Comparison of ENCODE assay signal across 19 mouse cellular contexts in genomic region chr3:34558821-34559520, GRCm38 (mm10).
DNase-seq lines count a peak whose midpoint lies in the region; ATAC-seq lines count a peak whose summit lies in the region.
"Had no signal": no experiment of that assay in that cellular context is flagged by ENCODE, and none has a peak within 500 bp of the region (broad histone marks: within the 10 kb centered on the region; RNA-seq: fewer than 3 reads in every experiment).

No protein-coding gene starts in this region.

- WGBS in midbrain, embryonic 12.5 days = 14% methylated on average over 10 of the region's 10 CpGs
- 19% methylated on average over 10 of the region's 10 CpGs for WGBS in midbrain, embryonic 15.5 days
- 12% methylated on average over 10 of the region's 10 CpGs for WGBS in hindbrain, embryonic 14.5 days
- 17% methylated on average over 10 of the region's 10 CpGs for WGBS in neural tube, embryonic 15.5 days

- H3K4me2 ChIP-seq in midbrain, embryonic 12.5 days (replicated peaks) = peak overlapping the region; percentile 19; the same call in 1 of the 2 replicates
- H3K4me2 ChIP-seq in midbrain, embryonic 15.5 days = no peak overlapping the region
- H3K4me2 ChIP-seq in hindbrain, embryonic 14.5 days (replicated peaks) = no peak overlapping the region
- H3K4me2 ChIP-seq in neural tube, embryonic 15.5 days = no peak overlapping the region
- H3K4me2 ChIP-seq: limb, embryonic 12.5 days; liver, embryonic 15.5 days had no signal

- no peaks in the 10 kb centered on the region for H3K9me3 ChIP-seq in midbrain, embryonic 12.5 days
- H3K9me3 ChIP-seq in midbrain, embryonic 15.5 days = no peaks in the 10 kb centered on the region
- H3K9me3 ChIP-seq in hindbrain, embryonic 14.5 days (ENCODE audit: control insufficient read depth, low read length) = no peaks in the 10 kb centered on the region
- no peaks in the 10 kb centered on the region for H3K9me3 ChIP-seq in neural tube, embryonic 15.5 days (replicated peaks)
- H3K9me3 ChIP-seq: limb, embryonic 12.5 days; liver, embryonic 15.5 days had no signal

- H3K4me1 ChIP-seq in midbrain, embryonic 12.5 days = peaks cover 42% of the 10 kb centered on the region
- peaks cover 18% of the 10 kb centered on the region for H3K4me1 ChIP-seq in midbrain, embryonic 15.5 days
- peaks cover 4% of the 10 kb centered on the region; the same call in 1 of the 2 replicates for H3K4me1 ChIP-seq in hindbrain, embryonic 14.5 days (replicated peaks; ENCODE audit: control insufficient read depth, insufficient read depth, low read length)
- H3K4me1 ChIP-seq in neural tube, embryonic 15.5 days = peaks cover 11% of the 10 kb centered on the region; the same call in 1 of the 2 replicates
- H3K4me1 ChIP-seq: limb, embryonic 12.5 days; liver, embryonic 15.5 days had no signal

- ATAC-seq in midbrain, embryonic 12.5 days (ENCODE audit: low FRiP score, low read depth) = peak; percentile 50; the same call in 1 of the 2 replicates
- ATAC-seq in midbrain, embryonic 15.5 days (replicated peaks) = no peak; the same call in 1 of the 2 replicates
- ATAC-seq in hindbrain, embryonic 14.5 days (ENCODE audit: low FRiP score) = peak; percentile 38; the same call in 1 of the 2 replicates
- ATAC-seq in neural tube, embryonic 15.5 days (ENCODE audit: low FRiP score) = peak; percentile 58
- ATAC-seq: activated CD4-positive, CD25-positive, alpha-beta regulatory T cell, adult 4 months had no signal

- DNase-seq in embryo, embryonic 9.5 days (ENCODE audit: extremely low spot score) = peak; percentile 37
- DNase-seq in hindbrain, embryonic 14.5 days (ENCODE audit: low spot score) = no peak
- DNase-seq in thymus, postnatal 0 days (ENCODE audit: low spot score) = no peak
- no peak for DNase-seq in kidney, postnatal 14 days
- DNase-seq: cerebellum, adult 11 months; heart, postnatal 36 days; kidney, adult 11 months; kidney, postnatal 36 days; layer of hippocampus, postnatal 36 days; lung, postnatal 36 days; right cerebral cortex, adult 18-20 months had no signal

- no peak overlapping the region for H3K9ac ChIP-seq in midbrain, embryonic 12.5 days (replicated peaks)
- no peak overlapping the region for H3K9ac ChIP-seq in midbrain, embryonic 15.5 days
- H3K9ac ChIP-seq in hindbrain, embryonic 14.5 days = no peak overlapping the region
- no peak overlapping the region for H3K9ac ChIP-seq in neural tube, embryonic 15.5 days (replicated peaks)
- H3K9ac ChIP-seq: limb, embryonic 12.5 days; liver, embryonic 15.5 days had no signal

- no peaks in the 10 kb centered on the region for H3K36me3 ChIP-seq in midbrain, embryonic 12.5 days
- H3K36me3 ChIP-seq in midbrain, embryonic 15.5 days (replicated peaks) = no peaks in the 10 kb centered on the region
- H3K36me3 ChIP-seq in hindbrain, embryonic 14.5 days (replicated peaks; ENCODE audit: control insufficient read depth, insufficient read depth) = no peaks in the 10 kb centered on the region
- H3K36me3 ChIP-seq in neural tube, embryonic 15.5 days = no peaks in the 10 kb centered on the region
- H3K36me3 ChIP-seq: limb, embryonic 12.5 days; liver, embryonic 15.5 days had no signal

- H3K27me3 ChIP-seq in midbrain, embryonic 12.5 days = peaks cover 5% of the 10 kb centered on the region; the same call in 1 of the 2 replicates
- no peaks in the 10 kb centered on the region for H3K27me3 ChIP-seq in midbrain, embryonic 15.5 days (replicated peaks)
- H3K27me3 ChIP-seq in hindbrain, embryonic 14.5 days (ENCODE audit: control insufficient read depth, insufficient read depth, low read length) = no peaks in the 10 kb centered on the region
- no peaks in the 10 kb centered on the region for H3K27me3 ChIP-seq in neural tube, embryonic 15.5 days (replicated peaks)
- H3K27me3 ChIP-seq: limb, embryonic 12.5 days; liver, embryonic 15.5 days had no signal

- H3K27ac ChIP-seq in midbrain, embryonic 12.5 days (replicated peaks) = peak overlapping the region; percentile 39; the same call in 1 of the 2 replicates
- H3K27ac ChIP-seq in midbrain, embryonic 15.5 days = no peak overlapping the region
- H3K27ac ChIP-seq in hindbrain, embryonic 14.5 days = no peak overlapping the region
- 0 out of 2 replicates have a peak overlapping the region, but pooled peaks have one; percentile 9 for H3K27ac ChIP-seq in neural tube, embryonic 15.5 days (replicated peaks)
- H3K27ac ChIP-seq: limb, embryonic 12.5 days; liver, embryonic 15.5 days; stomach, postnatal 0 days had no signal

- no peak overlapping the region for H3K4me3 ChIP-seq in midbrain, embryonic 12.5 days
- H3K4me3 ChIP-seq in midbrain, embryonic 15.5 days = no peak overlapping the region
- H3K4me3 ChIP-seq in hindbrain, embryonic 14.5 days (replicated peaks; ENCODE audit: low read length) = no peak overlapping the region
- no peak overlapping the region for H3K4me3 ChIP-seq in neural tube, embryonic 15.5 days (replicated peaks)
- H3K4me3 ChIP-seq: limb, embryonic 12.5 days; liver, embryonic 15.5 days; myocyte had no signal

Comparison
In these comparisons a context has a peak if more than half of its experiments do, and no peak if none do; other contexts are left out.
1. H3K27ac ChIP-seq: peak in midbrain, embryonic 12.5 days (single experiment) and neural tube, embryonic 15.5 days (single experiment); none in midbrain, embryonic 15.5 days (single experiment) and hindbrain, embryonic 14.5 days (single experiment).